Mouse (Mus musculus) embryo, embryonic 11 days (tissue): ENCODE measurements around the gene Ip6k1.
A peak's percentile ranks its signal among the peaks of the same experiment; 100 is the strongest.

Experiments used
- DNase-seq: peaks from one replicate; pipeline ENCODE4 v3.0.0-alpha.2; 2015

The Ip6k1 gene

GRCm38 (mm10) chr9:108035331-108036156, 33.2 kb downstream of the Ip6k1 start:
- DNase-seq = no peak

GRCm38 (mm10) chr9:108044751-108045492, 42.6 kb downstream of the Ip6k1 start:
- no peak for DNase-seq

- DNase-seq = no peak
Observed at GRCm38 (mm10) chr9:108046582-108046981, 44.3 kb downstream of the Ip6k1 start.

GRCm38 (mm10) chr9:108047601-108048565, 45.6 kb downstream of the Ip6k1 start:
- DNase-seq = no peak

GRCm38 (mm10) chr9:108048566-108048955, 46.3 kb downstream of the Ip6k1 start:
- no peak for DNase-seq

- DNase-seq = peak; percentile 99
Observed at GRCm38 (mm10) chr9:108049016-108049455, 46.7 kb downstream of the Ip6k1 start, which contains the start of gene Gmppb. TSS of gene Gmppb (plus strand) at chr9:108049242.

GRCm38 (mm10) chr9:108049561-108050251, 47.4 kb downstream of the Ip6k1 start:
- no peak for DNase-seq

GRCm38 (mm10) chr9:108051184-108051930, 49.1 kb downstream of the Ip6k1 start:
- no peak for DNase-seq

GRCm38 (mm10) chr9:108051931-108052220, 49.6 kb downstream of the Ip6k1 start:
- no peak for DNase-seq

GRCm38 (mm10) chr9:108052411-108052810, 50.1 kb downstream of the Ip6k1 start:
- DNase-seq = no peak

- DNase-seq = peak; percentile 97
Observed at GRCm38 (mm10) chr9:108052885-108053664, 50.8 kb downstream of the Ip6k1 start, which contains the start of gene Amigo3. TSS of gene Amigo3 (plus strand) at chr9:108053159.

- no peak for DNase-seq
Observed at GRCm38 (mm10) chr9:108053665-108054225, 51.4 kb downstream of the Ip6k1 start.

GRCm38 (mm10) chr9:108054331-108055040, 52.2 kb downstream of the Ip6k1 start:
- DNase-seq = no peak

- DNase-seq = no peak
Observed at GRCm38 (mm10) chr9:108055061-108055460, 52.8 kb downstream of the Ip6k1 start.

GRCm38 (mm10) chr9:108055661-108056237, 53.4 kb downstream of the Ip6k1 start:
- no peak for DNase-seq

- DNase-seq = no peak
Observed at GRCm38 (mm10) chr9:108056361-108057261, 54.3 kb downstream of the Ip6k1 start.

- no peak for DNase-seq
Observed at GRCm38 (mm10) chr9:108057262-108057562, 54.9 kb downstream of the Ip6k1 start.

GRCm38 (mm10) chr9:108058291-108058690, 56.0 kb downstream of the Ip6k1 start:
- DNase-seq = no peak
